Mouse (Mus musculus): ENCODE results near the gene Fhad1. TPM values are rescaled to one million over a fixed set of nuclear protein-coding genes. Genes with fewer than 3 reads are reported as not detected.

Gene Fhad1
- total RNA-seq, 2 experiments from 2014 or later, result 1.4 to 2.0 TPM

GRCm38 (mm10) chr4:141941289-141941688 is 73.6 kb downstream of the Fhad1 start:
- DNase-seq (ENCODE audit: low spot score in 2 of 2), result no peak

GRCm38 (mm10) chr4:141938535-141938934 is 76.3 kb downstream of the Fhad1 start:
- DNase-seq (ENCODE audit: low spot score in 2 of 2), result no peak

- no peak for DNase-seq (ENCODE audit: low spot score in 2 of 2)
Observed at GRCm38 (mm10) chr4:141932785-141933574, 81.9 kb downstream of the Fhad1 start.

GRCm38 (mm10) chr4:141931526-141931925 is 83.4 kb downstream of the Fhad1 start:
- no peak for DNase-seq (ENCODE audit: low spot score in 2 of 2)

DNA sequence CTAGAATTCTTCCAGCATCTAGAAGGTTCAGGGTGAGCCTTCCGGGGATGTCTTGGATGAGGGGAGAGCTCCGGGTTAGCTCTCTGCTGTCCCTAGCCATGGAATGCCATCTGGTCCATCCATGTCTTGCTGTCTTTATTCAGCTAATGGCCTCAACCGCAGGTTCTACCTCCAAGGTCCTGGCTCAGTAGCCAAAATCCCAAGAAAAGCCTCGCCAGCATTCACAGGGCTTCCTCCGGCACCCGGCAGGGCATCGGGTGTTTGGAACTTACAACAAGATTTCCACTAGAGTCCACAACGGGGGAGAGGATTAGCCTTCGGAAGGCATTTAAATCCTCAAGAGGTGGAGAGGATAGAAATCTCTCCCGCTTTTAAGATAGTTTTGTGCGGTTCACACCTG is 84.9 kb downstream of the Fhad1 start:
- DNase-seq (ENCODE audit: low spot score in 2 of 2), result no peak

DNA sequence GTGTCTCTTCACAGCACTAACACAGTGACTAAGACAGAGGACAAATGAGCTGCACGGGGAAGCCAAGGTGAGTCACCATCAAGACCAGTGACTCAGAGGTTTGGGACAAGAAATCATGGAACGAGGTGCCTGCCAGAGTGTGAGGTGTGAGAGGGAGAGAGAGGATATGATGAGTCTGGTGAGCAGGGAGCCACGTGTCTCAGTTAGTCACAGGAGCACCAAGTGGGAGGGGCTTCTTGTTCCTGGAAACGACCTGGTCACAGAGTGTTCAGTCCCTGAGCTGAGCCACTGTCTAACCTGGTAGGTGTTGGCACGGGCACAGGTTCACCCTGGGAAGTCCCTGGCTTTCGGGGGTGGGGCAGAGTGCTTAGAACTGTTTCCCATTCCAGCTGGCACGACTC is 86.0 kb downstream of the Fhad1 start:
- DNase-seq (ENCODE audit: low spot score in 2 of 2), result peak in 1 of 2 experiments; percentile 15

DNA sequence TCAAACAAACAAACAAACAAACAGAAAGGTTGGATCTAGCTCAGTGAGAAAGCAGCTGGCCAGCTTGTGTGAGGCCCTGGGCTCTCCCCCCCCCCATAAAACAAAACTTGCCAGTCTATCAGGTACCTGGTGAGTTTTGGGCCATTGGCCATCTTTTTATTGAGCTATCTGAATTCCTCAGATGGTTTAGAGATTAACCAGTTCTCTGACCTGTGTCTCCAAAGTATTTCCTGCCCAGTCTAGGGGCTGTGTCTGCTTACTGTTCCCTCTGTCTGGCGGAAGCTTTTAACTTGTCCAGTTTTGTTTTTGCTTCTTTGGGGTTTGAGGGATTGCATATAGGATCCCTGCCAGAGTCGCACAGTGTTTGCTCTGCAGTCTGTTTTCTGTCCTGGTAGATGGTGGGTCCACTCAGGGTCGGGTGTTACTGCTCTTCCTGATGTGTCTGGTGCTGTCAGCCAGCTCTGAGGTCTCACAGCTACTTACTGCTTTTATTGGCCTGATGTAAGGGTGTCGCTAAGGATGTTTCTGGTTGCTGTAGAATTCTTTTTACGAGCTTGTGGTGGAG is 89.0 kb downstream of the Fhad1 start:
- no peak for DNase-seq (ENCODE audit: low spot score in 2 of 2)

GRCm38 (mm10) chr4:141923961-141924360 is 90.9 kb downstream of the Fhad1 start:
- DNase-seq (ENCODE audit: low spot score in 2 of 2), result no peak

- DNase-seq (ENCODE audit: low spot score in 2 of 2), result no peak
Observed at GRCm38 (mm10) chr4:141920391-141920790, 94.5 kb downstream of the Fhad1 start.

DNA sequence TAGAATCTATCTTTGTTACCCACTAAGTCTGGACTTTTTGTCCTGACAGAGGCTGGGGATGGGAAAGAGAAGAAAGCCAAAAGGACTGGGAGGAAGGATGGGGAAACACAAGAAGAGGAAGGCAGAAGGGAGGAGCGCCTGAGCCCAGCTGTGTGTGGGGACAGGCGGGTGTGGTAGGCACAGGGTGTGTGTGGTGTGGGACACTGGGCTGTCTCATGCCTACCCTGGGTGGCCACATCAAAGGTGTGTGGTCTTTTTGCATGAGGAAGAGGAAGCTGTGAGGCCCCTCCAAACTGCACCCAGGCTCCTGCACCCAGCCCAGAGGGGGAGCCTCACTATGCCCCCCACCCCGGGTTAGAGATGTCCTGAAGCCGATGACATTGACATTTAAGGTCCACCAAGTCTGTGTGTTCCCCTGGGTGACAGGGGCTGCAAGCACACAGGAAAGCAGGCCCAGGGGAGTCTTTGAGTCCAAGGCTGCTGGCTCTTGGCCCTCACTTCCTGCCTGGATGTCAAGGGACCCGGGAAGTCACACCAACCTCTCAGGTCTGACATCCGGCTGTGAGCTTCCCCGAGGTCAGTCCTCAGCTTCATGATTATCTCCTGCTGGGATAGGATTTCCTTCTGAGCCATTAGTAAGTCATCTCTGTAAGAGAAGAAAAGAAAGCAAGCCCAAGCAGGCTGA is 97.0 kb downstream of the Fhad1 start:
- DNase-seq (ENCODE audit: low spot score in 2 of 2), result no peak

DNA sequence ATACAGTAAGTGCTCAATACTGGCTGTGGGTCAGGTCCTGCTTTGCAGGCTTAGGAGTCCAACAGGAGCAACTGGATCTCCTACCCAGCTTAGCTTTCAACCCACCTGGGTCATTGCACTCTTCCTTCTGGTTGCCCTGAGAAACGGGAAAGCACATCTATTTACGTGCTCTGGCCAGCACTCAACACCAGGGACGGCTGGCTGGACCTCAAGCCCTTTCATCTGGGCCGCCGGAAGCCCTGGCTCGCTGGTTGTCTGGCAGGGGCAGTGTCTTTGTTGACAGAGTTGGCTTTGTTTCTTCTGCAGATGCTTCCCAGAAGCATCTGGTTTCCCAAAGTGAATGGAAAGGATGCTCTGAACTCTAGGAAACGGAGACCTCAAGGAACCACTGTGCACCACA is 100.8 kb downstream of the Fhad1 start:
- no peak for DNase-seq (ENCODE audit: low spot score in 2 of 2)

GRCm38 (mm10) chr4:141913201-141913993 is 101.5 kb downstream of the Fhad1 start:
- no peak for DNase-seq (ENCODE audit: low spot score in 2 of 2)

- no peak for DNase-seq (ENCODE audit: low spot score in 2 of 2)
Observed at GRCm38 (mm10) chr4:141904710-141905109, 110.2 kb downstream of the Fhad1 start.

GRCm38 (mm10) chr4:141902479-141902858 is 112.4 kb downstream of the Fhad1 start:
- no peak for DNase-seq (ENCODE audit: low spot score in 2 of 2)

GRCm38 (mm10) chr4:141901711-141902478 is 113.0 kb downstream of the Fhad1 start:
- no peak for DNase-seq (ENCODE audit: low spot score in 2 of 2)

DNA sequence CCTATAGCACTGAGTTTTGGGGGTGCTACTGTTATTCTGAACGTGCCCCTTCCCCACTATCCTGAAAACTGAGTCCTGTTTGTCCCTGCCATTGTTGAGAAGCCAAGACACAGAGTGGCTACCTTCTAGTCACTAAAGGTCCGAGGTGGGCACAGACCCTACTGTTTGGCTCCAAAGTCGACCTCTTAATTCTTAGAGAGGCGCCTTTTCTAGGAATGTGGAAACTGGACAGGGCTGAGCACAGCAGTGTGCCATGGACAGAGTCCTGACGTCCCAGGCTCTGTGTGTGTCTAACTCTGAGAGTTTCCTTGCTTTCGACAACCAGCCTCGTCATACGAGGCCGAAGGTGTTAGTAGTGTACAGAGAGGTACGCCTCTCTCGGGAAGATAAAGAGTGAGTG is 114.5 kb downstream of the Fhad1 start:
- DNase-seq (ENCODE audit: low spot score in 2 of 2), result no peak

DNA sequence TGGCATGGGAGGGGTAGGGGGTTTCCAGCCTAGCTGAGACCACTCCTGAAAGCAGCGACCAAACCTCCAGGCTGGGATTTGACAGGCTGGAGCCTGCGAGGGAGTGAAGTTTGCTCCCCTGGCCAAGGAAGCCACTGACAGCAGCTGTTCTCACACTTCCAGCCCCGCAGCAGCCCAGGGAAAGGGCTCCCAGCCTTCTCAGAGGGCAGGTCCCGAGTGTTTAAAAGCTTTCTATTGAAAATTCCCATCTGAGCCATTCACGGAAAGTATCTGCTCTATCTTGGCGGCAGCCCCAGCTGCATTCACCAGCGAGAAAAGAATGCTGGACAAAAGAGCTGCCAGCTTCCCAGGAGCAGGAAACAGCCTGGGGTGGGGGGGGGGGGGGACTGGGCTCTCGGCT is 114.9 kb downstream of the Fhad1 start:
- DNase-seq (ENCODE audit: low spot score in 2 of 2), result no peak

DNA sequence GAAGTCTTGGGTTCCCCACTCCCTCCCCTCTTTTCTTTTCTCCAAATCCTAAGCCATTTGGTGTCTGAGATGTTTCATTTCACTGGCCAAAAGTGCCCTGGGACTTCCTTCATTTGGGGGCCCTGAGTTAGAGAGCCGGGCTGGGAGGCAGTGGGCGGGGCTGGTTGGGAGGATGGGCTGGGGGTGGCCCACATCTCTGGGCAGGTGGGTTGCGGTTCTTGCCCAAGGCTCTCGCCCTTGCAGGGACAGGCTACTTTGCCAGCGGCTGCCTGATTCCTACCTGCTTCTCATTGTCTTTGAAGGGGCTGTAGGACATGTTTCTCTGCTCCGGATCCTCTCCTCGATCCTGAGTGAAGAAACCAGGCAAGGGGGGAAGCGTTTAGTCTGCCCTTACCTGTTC is 116.0 kb downstream of the Fhad1 start:
- no peak for DNase-seq (ENCODE audit: low spot score in 2 of 2)

GRCm38 (mm10) chr4:141897838-141898237 is 117.0 kb downstream of the Fhad1 start:
- no peak for DNase-seq (ENCODE audit: low spot score in 2 of 2)

GRCm38 (mm10) chr4:141897225-141897624 is 117.7 kb downstream of the Fhad1 start:
- DNase-seq (ENCODE audit: low spot score in 2 of 2), result no peak

GRCm38 (mm10) chr4:141895772-141896171 is 119.1 kb downstream of the Fhad1 start:
- no peak for DNase-seq (ENCODE audit: low spot score in 2 of 2)
